Mouse (Mus musculus) lung, postnatal 25 days (tissue): ENCODE measurements around the gene Gpr4.

Experiments
- DNase-seq: peaks from one replicate; pipeline ENCODE4 v3.0.0; 2022; ENCODE audit warnings: low spot score

Gene Gpr4

DNA sequence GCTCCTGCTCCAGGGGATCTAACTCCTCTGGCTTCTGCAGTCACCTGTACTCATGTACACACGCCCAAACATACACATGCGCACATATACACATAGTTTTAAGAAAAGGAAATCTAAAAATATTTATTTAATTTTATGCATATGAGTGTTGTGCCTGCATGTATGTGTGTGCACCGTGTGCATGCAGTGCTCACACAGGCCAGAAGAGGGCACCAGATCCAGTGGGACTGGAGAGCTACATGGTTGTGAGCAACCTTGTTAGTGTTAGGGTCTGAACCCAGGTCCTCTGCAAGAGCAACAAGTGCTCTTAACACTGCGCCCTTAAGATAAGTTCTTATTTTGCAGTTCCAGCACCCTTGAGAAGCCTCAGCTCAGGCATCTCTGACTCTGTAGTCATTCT, 17.7 kb upstream of the Gpr4 start:
- DNase-seq, result no peak

DNA sequence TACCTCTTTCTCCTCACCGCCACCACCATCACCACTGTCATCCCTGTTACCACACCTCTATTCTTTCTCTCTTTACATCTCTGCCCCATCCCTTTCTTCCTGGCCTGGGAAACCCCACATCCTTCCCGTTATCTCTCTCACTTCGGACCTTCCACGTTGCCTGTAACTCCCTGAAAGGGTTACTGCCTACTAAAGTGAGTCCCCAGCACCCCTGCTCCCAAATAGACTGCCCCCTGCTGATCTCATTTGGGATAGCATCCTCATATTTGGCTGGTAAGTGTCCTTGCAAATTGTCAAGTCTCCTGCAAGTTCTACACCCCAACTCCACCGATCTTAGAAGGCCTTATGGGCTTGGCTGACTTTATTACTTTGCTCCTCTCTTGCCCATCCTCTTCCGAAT, 15.7 kb upstream of the Gpr4 start:
- no peak for DNase-seq

DNA sequence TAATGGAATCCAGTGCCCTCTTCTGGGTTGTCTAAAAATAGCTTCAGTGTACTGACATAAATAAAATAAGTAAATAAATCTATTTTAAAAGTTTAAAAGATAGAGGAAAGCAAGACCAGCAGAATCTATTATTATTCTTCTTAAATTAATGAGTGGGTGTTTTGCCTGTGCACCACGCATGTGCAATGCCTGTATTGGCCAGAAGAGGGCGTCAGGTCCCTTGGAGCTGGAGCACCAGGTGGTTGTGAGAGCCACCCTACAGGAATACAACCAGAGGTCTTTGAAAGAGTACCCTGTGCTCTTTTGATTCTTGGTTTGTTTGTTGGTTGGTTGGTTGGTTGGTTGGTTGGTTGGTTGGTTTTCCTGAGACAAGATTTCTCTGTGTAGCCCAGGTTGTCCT, 14.4 kb upstream of the Gpr4 start:
- DNase-seq, result no peak

DNA sequence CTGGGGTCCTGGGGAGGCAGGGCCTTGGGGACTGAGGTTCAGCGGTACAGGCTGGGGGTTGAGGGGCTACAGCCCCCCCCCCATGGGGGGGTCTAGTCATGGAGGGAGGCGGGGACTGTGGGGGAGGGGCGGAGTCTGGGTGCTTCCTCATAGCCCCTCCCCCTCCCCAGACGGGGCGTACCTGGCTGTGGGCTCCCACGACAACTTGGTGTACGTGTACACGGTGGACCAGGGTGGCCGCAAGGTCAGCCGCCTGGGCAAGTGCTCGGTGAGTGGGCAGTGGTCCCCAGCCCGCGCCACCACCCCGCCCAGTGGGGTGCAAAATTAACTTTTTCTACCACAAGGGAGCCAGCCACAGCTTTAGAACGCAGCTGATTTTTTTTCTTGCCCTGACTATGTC, 10.7 kb upstream of the Gpr4 start:
- DNase-seq, result no peak

DNA sequence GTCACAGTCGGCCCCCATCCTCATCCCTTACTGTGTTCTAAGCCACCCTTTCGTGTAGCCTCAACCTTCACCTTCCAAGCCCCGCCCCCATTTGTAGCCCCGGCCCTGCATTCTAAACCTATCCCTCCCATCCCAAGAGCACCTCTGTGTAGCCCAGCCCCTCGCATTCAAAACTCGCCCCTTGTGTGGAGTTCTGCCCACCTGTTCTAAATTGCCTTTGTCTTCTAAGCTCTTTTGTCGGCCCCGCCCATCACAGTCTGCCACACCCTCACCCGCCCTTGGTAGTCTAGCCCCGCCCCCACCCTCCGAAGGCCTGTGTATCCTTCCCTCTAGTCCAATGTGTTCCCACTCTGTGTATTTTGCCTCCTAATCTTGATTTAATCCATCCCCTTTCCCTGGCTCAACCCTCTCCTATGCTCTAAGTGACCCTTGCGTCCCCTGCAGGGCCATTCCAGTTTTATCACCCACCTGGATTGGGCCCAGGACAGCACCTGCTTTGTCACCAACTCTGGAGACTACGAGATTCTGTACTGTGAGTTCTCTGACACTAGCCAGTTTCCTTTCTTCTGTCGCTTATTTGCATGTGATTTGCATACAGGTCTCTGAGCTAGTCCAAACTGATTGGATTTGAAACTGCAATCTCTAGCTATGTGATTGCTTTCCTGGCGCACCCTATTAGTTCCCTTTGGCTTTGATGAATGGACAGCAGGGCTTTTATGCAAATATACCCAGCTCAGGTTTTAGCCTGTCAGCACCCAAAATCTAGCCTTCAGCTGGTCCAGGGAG, 10.1 kb upstream of the Gpr4 start:
- DNase-seq, result no peak

- no peak for DNase-seq
These were observed 4.0 kb upstream of the Gpr4 start for GRCm38 (mm10) chr7:19208201-19208910.

DNA sequence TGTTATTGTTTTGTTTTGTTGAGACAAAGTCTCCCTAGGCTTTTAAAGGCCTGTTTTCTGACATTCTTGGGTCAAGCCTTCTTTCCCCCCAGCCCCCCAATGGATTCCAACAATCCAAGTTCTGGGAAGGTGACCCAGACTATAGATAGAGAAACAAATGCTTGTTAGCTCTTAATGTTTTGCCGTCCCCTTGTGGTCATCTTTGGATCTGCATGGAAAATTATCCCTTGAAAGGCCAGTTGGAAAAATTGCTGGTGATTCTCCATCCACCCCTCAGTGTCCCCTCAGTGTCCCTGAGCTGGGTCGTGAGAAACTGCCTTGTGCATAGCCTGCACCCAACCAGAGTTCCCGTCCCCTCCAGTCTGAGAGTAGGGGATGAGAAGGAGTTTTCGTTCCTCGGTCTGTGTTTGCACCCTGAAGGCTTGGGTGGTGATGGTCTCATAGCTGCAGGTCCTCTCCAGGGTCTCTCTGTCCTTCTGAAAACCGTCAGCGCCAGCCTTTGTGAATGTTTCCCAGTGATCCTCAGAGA, 3.3 kb upstream of the Gpr4 start:
- DNase-seq, result peak; percentile 62

DNA sequence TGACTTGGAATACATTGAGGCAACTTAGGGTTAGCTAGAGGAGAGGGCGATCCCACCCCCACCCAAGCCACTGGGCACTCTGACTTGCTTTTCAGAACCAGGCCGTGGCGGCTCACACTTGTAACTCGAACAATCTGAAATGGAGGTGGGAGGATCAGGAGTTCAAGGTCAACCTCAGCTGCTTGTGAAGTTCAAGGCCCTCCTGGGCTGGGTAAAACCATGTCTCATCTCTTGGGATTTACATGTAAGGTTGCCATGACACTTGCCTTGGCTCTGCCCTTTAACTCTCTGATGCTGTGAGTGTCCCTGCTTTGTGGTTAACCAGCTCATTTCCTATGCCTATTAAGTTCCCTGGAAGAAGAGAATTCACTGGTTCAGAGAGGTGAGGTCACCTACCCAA, 2.8 kb upstream of the Gpr4 start:
- DNase-seq, result no peak

DNA sequence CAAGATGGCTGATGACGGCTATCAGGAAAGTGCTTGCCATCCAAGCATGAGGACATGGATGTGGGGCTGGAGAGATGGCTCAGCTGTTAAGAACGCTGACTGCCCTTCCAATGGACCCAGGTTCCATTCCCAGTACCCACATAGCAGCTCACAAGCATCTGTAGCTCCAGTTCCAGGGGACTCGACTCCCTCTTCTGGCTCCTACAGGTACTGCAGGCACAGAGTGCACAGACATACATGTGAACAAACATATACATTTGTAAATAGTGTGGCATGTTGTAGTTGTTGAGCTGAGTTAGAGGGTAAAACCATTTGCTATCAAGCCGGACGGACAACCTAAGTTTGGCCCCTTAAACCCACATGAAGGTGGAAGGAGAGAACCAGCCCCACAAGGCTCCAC, 2.3 kb upstream of the Gpr4 start:
- DNase-seq, result no peak

DNA sequence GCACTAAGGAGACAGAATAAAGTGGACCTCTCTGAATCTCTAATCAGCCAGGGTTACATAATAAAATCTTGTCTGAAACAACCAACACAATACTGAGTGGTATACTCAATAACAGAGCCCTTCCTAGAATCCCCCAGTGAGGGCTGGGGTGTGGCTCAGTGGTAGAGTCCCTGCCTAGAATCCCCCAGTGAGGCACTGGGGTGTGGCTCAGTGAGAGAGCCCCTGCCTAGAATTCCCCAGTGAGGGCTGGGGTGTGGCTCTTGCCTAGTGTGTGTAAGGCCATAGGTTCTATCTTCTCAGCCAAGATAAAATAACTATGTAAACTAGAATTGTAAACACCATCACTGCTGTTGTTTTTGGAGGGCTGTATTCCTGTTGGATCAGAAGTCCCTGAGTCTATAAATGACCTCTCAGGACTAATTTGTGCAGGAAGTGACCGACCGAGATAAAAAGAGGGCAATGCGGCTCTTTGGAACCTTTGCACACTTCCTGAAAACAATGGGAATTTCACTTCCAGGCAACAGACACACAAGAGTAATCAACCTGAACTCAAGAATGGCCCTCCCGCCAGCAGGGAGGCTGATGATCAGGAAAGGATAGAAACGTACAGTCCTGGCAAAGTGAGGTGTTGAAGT, 1.2 kb upstream of the Gpr4 start:
- DNase-seq, result no peak

- DNase-seq, result no peak
These were observed 1.0 kb downstream of the Gpr4 start for GRCm38 (mm10) chr7:19213385-19213784.

- DNase-seq, result no peak
These were observed 2.0 kb downstream of the Gpr4 start for GRCm38 (mm10) chr7:19214369-19214768.

DNA sequence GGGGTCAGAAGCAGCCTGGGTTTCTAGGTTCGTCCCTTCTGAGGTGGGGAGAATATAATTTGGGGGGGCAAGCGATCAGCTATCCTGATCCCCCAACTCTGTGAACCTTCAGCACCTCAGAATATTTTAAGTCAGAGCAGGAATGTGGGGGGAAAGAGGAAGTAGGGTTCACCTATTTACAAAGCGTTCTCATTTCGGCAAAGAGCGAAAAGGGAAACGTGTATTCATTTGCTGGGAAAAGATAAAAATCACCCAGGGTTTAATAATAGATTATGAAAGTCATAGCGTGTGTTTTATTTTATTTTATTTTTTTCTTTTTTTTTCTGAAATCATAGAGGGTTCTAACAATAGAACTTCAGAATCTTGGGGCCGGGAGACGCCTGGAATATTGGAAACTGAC, 2.6 kb downstream of the Gpr4 start:
- DNase-seq, result no peak

- DNase-seq, result no peak
These were observed 5.2 kb downstream of the Gpr4 start for GRCm38 (mm10) chr7:19217492-19217891.

DNA sequence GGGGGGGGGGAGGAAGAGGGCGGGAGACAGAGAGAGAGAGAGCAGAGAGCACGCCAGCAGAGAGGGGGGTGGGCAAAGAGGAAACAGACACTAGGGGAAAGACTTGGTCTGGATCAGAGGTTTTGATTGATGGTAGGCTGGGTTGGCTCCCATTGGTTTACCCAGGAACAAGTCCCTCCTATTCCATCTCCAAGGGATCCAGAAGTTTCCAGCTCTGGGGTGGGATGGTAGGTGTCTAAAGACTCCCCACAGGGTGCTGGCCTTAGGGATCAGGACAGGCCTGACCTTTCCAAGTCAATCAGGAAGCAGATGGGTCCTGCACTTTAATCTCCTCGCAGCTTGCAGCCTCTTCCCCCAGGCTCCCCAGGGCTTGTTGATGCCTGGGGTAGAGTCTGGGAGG, 5.6 kb downstream of the Gpr4 start:
- DNase-seq, result no peak

DNA sequence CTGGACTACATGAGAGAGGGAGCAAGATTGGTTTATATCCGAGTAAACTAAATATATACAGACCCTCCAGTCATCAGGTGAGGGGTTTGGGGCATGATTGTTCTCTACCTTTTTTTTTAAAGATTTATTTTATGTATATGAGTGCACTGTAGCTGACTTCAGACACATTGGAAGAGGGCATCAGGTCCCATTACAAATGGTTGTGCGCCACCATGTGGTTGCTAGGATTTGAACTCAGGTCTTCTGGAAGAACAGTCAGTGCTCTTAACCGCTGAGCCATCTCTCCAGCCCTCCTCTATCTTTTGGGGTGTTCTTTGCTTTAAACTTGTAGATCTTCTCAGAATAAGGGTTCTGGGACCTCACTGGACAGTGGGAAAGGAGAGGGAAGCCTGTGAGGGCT, 7.7 kb downstream of the Gpr4 start:
- DNase-seq, result no peak

DNA sequence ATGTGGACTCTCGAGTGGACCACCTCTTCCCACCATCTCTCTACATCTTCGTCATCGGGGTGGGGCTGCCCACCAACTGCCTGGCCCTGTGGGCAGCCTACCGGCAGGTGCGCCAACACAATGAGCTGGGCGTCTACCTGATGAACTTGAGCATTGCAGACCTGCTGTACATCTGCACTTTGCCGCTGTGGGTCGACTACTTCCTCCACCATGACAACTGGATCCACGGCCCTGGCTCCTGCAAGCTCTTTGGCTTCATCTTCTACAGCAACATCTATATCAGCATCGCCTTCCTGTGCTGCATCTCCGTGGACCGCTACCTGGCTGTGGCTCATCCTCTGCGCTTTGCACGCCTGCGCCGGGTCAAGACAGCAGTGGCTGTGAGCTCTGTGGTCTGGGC, 9.9 kb downstream of the Gpr4 start:
- DNase-seq, result no peak

DNA sequence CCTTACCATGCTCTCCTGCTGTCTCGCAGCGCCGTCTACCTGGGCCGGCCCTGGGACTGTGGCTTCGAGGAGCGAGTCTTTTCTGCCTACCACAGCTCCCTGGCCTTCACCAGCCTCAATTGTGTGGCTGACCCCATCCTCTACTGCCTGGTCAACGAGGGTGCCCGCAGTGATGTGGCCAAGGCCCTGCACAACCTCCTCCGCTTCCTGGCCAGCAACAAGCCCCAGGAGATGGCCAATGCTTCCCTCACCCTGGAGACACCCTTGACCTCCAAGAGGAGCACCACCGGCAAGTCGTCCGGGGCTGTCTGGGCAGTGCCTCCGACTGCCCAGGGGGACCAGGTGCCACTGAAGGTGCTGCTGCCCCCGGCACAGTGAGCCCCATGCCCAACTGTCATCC, 10.5 kb downstream of the Gpr4 start:
- DNase-seq, result no peak

- no peak for DNase-seq
These were observed 12.6 kb downstream of the Gpr4 start for GRCm38 (mm10) chr7:19224933-19225332.

DNA sequence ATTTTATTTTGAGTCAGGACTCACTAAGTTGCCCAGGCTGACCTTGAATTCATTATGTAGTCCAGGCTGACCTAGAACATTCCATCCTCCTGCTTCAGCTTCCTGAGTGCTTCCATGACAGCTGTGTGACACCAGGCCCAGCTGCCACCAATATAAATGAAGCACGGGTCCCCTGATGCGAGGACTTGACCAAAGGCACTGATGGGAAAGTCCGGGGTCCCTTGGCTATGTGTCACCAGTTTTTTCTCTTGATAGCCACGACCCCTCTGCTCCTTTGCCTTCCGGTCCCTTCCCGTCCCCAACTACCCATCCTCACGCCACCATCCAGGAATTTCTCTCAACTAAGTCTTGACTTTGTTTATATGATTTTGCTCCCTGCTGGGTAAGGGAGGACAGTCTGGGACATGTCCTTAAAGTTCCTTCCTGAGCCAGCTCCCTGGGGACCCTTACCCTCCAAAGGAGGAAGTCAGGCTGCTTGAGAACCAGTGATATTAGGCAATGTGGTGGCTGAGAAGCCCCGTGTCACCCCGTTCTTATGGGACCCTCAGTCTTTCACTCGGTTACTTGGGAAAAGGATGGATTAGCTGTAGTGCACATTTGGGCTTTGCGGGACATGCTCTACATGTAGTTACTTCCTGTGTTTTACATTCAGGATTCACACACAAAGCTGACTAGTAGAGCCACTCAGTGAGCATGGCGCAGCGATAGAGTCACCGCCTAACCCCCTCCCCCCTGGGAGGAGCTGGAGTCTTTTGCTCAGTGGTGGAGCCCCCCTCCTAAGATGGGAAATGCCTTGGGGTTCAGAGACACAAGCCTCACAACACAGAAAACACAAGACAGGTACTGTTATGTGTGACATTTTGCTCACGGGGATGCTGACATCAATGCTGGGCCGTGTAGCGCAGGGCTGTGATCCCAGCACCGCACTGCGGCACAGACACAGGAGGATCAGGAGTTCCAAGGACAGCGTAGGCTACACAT, 14.8 kb downstream of the Gpr4 start:
- DNase-seq, result no peak

DNA sequence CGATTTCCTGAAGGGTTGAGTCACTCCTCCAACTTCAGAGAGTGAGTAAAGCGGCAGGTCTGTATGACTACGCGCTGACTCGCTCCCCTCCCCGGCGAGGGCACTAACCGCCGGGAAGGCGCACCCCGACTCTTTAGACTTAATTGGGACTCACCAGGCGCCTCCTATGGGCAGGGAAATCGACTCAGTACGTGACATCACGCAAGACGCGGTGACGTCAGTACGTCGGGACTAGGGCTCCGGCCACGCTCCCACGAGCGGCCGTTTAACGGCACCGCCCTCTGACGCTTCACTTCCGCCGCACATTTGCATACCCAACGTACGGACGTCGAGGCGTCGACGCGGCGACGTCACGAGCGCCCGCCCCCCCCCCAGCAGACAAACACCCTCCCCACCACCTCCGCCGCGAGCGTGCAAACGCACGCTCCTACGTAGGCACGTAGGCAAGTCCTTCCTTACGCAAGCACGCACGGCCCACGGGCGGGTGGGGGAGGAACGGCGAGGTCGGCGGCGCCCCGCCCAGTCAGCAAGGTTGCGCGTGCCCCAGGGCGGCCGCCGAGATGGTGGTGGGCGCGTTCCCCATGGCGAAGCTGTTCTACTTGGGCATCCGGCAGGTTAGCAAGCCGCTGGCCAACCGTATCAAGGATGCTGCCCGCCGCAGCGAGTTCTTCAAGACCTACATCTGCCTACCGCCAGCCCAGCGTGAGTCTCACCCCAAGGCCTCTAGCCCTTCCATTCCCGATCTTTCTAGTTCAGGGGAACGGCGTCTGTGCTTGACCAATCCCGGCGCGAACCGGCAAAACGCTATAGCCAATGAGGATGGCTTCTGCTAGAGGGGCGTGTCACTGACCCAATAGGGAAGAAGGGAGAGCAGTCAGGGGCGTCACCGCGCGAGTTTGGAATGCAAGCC, 15.8 kb downstream of the Gpr4 start, which contains the start of gene Opa3:
Gene Opa3, plus strand, starts transcription at position 452 of the 910 bp plus-strand sequence.
- DNase-seq, result peak; percentile 100
